Mouse (Mus musculus) v-Abl transformed pro-B cells (cell line): ENCODE measurements around the gene Pramel1.
"Not testable (repeated sequence)": the region's sequence is repeated elsewhere in the genome, so short reads cannot be mapped to it uniquely, and the experiment has no call there.

Experiments used
- in situ Hi-C, 2 experiments: fragments of 400-800 bp; cut with MboI; formaldehyde crosslinking; loops; one replicate each; pipeline ENCODE4 v1.15.1; 2025; ENCODE audit not compliant: unreplicated experiment in 2 of 2

Gene Pramel1

GRCm38 (mm10) chr4:143414121-143414520, 19.9 kb downstream of the Pramel1 start:
- in situ Hi-C loops = loop anchor here (25.0 kb wide), 6 partner anchors 252 to 1977 kb away; partner anchors contain the start of genes Fblim1 (in 2 of the 2), Slc25a34 (in 2 of the 2), Tmem82 (in 2 of the 2) and Efhd2 (in 1 of the 2)

GRCm38 (mm10) chr4:143426770-143427169, 32.5 kb downstream of the Pramel1 start:
- in situ Hi-C loops = not testable (repeated sequence)
